Mouse (Mus musculus): Measurements from ENCODE around the gene Acer2. TPM values are rescaled to one million over a fixed set of nuclear protein-coding genes. Genes with fewer than 3 reads are reported as not detected.

The Acer2 gene
- polyA plus RNA-seq, 1 experiment from 2014 or later, result 12.8 TPM

DNA sequence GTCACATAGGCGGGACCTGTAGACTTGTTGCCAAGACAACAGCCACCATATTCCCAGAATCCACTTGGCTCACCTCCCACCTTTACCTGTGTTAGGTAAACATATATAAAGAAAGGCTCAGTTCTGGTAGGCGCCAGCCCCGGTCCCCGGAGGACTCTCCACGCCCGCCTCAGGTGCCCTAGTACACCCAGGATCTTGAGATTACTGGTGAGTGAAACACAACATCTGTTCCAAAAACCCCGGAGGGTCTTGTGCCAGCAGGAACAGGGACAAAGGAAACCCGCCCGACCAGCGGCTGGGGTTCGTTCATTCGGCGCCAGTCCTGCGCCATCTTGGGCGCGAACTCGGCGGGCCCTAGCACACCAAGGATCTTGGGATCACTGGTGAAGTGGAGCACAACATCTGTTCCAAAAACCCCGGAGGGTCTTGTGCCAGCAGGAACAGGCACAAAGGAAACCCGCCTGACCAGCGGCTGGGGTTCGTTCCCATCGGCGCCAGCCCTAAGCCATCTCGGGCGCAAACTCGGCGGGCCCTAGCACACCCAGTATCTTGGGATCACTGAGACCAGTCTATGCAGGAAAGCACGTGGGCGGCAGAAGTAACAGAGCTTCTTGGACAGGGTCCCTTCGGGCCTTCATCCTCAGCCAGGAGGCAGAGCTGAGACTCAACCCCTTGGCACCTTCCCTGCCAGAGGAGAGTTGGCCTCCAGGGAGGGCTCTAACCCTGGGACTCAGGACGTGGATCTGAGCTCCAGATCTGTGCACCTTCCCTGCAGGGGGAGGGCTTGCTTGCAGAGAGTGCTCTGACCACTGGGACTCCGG lies 56.6 kb downstream of the Acer2 start:
- Histone ChIP-seq H3K36me3 (ENCODE audit: control insufficient read depth, insufficient read depth, low read length) (no peaks in the 10 kb centered on the region), H3K27ac (ENCODE audit: low read depth, low read length) (peak overlapping the region; percentile 23; the same call in 1 of the 2 replicates), H3K9me3 (replicated peaks; ENCODE audit: control insufficient read depth, low read length) (no peaks in the 10 kb centered on the region), H3K4me3 (ENCODE audit: low read depth, low read length) (peak overlapping the region; percentile 39), H3K4me1 (ENCODE audit: control insufficient read depth, insufficient read depth, low read length) (peaks cover 2% of the 10 kb centered on the region; the same call in 1 of the 2 replicates), H3K9ac (ENCODE audit: low read length) (peak overlapping the region; percentile 68), H3K4me2 (ENCODE audit: low read length) (peak overlapping the region; percentile 56), H3K27me3 (replicated peaks; ENCODE audit: control insufficient read depth, insufficient read depth, low read length) (no peaks in the 10 kb centered on the region)
- WGBS, result 7% methylated on average over 33 of the region's 33 CpGs
- ATAC-seq (peak; percentile 84), DNase-seq (ENCODE audit: low spot score) (peak; percentile 73)

DNA sequence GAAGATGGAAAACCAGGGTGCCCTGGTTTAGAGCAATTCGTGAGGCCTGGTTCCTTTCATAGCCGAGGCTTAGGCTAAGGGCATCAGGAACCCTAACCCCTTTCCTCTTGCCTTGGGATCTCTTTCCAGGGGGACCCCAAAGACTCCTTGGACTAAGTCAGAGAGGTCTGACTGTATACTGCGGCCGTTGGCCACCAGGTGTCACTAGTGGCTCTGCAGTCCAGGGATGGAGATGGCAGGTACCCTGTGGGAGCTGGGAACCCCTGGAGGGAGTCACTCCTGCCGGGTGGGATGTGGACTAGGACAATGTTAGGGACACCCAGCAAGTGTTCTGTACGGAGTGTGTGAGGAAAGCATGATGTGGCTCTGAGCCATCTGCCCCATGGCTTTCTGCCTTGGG lies 58.8 kb downstream of the Acer2 start:
- ATAC-seq (no peak), DNase-seq (ENCODE audit: low spot score) (no peak)
- no peak overlapping the region for H3K9ac ChIP-seq (ENCODE audit: low read length)
- H3K36me3 ChIP-seq (ENCODE audit: control insufficient read depth, insufficient read depth, low read length), result no peaks in the 10 kb centered on the region
- H3K27me3 ChIP-seq (replicated peaks; ENCODE audit: control insufficient read depth, insufficient read depth, low read length), result no peaks in the 10 kb centered on the region
- no peaks in the 10 kb centered on the region for H3K9me3 ChIP-seq (replicated peaks; ENCODE audit: control insufficient read depth, low read length)
- no peak overlapping the region for H3K4me2 ChIP-seq (ENCODE audit: low read length)
- 83% methylated on average over 6 of the region's 6 CpGs for WGBS
- H3K4me3 ChIP-seq (ENCODE audit: low read depth, low read length), result no peak overlapping the region
- H3K27ac ChIP-seq (ENCODE audit: low read depth, low read length), result no peak overlapping the region
- H3K4me1 ChIP-seq (ENCODE audit: control insufficient read depth, insufficient read depth, low read length), result peaks cover 2% of the 10 kb centered on the region; the same call in 1 of the 2 replicates

DNA sequence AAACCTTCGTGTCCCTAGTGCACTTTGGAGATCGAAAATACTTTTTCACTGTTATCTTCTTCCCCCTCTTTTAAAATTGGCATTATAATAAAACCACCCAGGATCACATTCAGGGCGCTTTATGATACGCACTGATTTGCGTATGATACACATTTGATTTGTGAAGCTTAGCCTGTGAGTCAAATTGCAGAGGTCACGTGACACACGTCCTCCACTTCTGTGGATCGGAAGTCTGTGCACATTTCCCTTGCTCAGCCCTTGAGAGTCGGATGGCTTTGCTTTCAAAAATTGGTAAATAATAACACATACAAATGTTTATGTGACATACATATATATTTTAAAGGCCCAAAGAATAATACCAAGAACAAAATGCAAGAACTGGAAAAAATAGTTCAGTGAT lies 62.0 kb downstream of the Acer2 start:
- H3K9me3 ChIP-seq (replicated peaks; ENCODE audit: control insufficient read depth, low read length), result no peaks in the 10 kb centered on the region
- H3K27ac ChIP-seq (ENCODE audit: low read depth, low read length), result no peak overlapping the region
- no peaks in the 10 kb centered on the region for H3K27me3 ChIP-seq (replicated peaks; ENCODE audit: control insufficient read depth, insufficient read depth, low read length)
- no peak for ATAC-seq
- no peak overlapping the region for H3K9ac ChIP-seq (ENCODE audit: low read length)
- no peaks in the 10 kb centered on the region; the same call in 1 of the 2 replicates for H3K4me1 ChIP-seq (ENCODE audit: control insufficient read depth, insufficient read depth, low read length)
- no peak overlapping the region for H3K4me2 ChIP-seq (ENCODE audit: low read length)
- WGBS, result 94% methylated on average over 9 of the region's 9 CpGs
- no peak overlapping the region for H3K4me3 ChIP-seq (ENCODE audit: low read depth, low read length)
- no peak for DNase-seq (ENCODE audit: low spot score)
- H3K36me3 ChIP-seq (ENCODE audit: control insufficient read depth, insufficient read depth, low read length), result no peaks in the 10 kb centered on the region

DNA sequence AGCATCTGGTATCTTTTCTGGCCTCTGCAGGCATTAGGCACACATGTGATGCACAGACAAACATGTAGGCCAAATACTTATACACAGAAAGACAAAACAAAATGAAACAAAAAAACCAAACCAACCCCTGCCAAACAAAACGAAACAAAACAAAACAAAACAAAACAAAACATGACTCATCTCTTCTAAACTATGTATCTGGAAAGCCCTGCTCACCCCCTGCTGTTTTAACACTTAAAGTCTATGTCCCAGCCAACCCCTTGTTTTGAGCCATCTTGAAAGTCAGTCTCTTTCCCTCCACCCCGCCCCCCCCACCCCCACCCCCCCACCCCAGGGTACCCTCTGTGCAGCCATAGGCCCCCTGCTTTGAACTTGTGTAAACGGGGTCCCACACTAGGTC lies 62.5 kb downstream of the Acer2 start:
- no peaks in the 10 kb centered on the region for H3K4me1 ChIP-seq (ENCODE audit: control insufficient read depth, insufficient read depth, low read length)
- H3K27me3 ChIP-seq (replicated peaks; ENCODE audit: control insufficient read depth, insufficient read depth, low read length), result no peaks in the 10 kb centered on the region
- H3K4me2 ChIP-seq (ENCODE audit: low read length), result no peak overlapping the region
- no peak overlapping the region for H3K4me3 ChIP-seq (ENCODE audit: low read depth, low read length)
- H3K27ac ChIP-seq (ENCODE audit: low read depth, low read length), result no peak overlapping the region
- DNase-seq (ENCODE audit: low spot score), result no peak
- WGBS, result 80% methylated on average over 2 of the region's 3 CpGs
- H3K36me3 ChIP-seq (ENCODE audit: control insufficient read depth, insufficient read depth, low read length), result no peaks in the 10 kb centered on the region
- H3K9ac ChIP-seq (ENCODE audit: low read length), result no peak overlapping the region
- ATAC-seq, result no peak
- no peaks in the 10 kb centered on the region for H3K9me3 ChIP-seq (replicated peaks; ENCODE audit: control insufficient read depth, low read length)

DNA sequence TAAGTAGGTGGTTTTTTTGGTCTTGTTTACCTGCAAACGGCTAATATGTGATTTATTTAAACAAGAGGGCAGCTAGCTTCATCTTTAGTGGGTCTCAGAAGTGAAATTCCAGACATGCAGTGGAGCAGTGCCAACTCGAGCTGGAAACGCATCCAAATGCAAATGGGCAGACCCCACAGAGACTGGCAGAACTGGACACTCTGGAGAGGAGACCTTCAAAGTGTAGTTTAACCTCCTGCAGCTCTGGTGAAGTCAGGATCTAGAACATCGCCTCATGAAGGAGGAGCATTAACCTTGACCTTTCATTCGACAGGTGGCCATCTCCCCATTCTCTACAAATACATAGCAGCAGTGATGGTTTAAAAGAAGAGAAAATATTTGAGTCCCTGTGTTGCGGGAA lies 68.5 kb downstream of the Acer2 start:
- DNase-seq (ENCODE audit: low spot score), result no peak
- WGBS, result 78% methylated on average over 6 of the region's 6 CpGs
- Histone ChIP-seq H3K4me2 (ENCODE audit: low read length) (no peak overlapping the region), H3K4me1 (ENCODE audit: control insufficient read depth, insufficient read depth, low read length) (no peaks in the 10 kb centered on the region), H3K4me3 (ENCODE audit: low read depth, low read length) (no peak overlapping the region), H3K27ac (ENCODE audit: low read depth, low read length) (no peak overlapping the region), H3K9ac (ENCODE audit: low read length) (no peak overlapping the region), H3K27me3 (replicated peaks; ENCODE audit: control insufficient read depth, insufficient read depth, low read length) (no peaks in the 10 kb centered on the region), H3K9me3 (replicated peaks; ENCODE audit: control insufficient read depth, low read length) (no peaks in the 10 kb centered on the region), H3K36me3 (ENCODE audit: control insufficient read depth, insufficient read depth, low read length) (no peaks in the 10 kb centered on the region)
- ATAC-seq, result no peak

DNA sequence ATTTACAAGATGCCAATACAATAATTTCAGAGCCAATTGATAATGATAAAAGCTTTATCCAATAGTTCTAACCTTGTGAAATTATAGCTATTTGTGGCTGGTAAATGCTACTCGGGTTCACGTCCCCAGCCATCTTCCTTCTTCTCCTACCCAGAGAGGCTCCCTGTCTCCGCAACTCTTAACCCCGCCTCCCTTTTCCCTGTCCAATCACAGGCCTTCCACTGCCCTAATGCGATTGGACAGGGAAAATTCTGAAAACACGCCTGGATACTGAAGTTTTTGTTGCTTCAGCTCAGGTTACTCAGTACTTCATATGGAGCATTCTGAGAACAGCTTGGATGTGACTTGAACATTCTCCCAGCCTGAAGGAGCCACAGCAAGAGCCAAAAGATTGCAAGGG lies 69.1 kb downstream of the Acer2 start:
- Histone ChIP-seq H3K9ac (ENCODE audit: low read length) (no peak overlapping the region), H3K36me3 (ENCODE audit: control insufficient read depth, insufficient read depth, low read length) (no peaks in the 10 kb centered on the region), H3K4me1 (ENCODE audit: control insufficient read depth, insufficient read depth, low read length) (no peaks in the 10 kb centered on the region), H3K4me3 (ENCODE audit: low read depth, low read length) (no peak overlapping the region), H3K27ac (ENCODE audit: low read depth, low read length) (no peak overlapping the region), H3K27me3 (replicated peaks; ENCODE audit: control insufficient read depth, insufficient read depth, low read length) (no peaks in the 10 kb centered on the region), H3K9me3 (replicated peaks; ENCODE audit: control insufficient read depth, low read length) (no peaks in the 10 kb centered on the region), H3K4me2 (ENCODE audit: low read length) (no peak overlapping the region)
- ATAC-seq (no peak), DNase-seq (ENCODE audit: low spot score) (no peak)
- 58% methylated on average over 6 of the region's 6 CpGs for WGBS

DNA sequence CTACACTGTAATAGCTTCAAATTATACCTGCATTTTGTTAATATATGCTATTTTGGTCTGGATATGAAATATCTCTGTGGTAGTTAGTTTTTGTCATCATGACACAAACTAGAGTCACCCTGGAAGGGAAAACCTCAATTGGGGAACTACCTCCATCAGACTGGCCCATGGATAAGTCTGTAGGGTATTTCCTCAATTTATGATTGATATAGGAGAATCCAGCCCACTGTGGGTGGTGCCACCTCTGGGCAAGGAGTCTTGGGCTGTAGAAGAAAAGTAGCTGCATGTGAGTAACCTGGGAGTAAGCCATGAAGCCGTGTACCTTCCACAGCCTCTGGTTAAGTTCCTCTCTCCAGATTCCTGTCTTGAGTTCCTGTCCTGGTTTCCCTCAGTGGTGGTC lies 74.6 kb downstream of the Acer2 start:
- Histone ChIP-seq H3K9ac (ENCODE audit: low read length) (no peak overlapping the region), H3K4me1 (ENCODE audit: control insufficient read depth, insufficient read depth, low read length) (no peaks in the 10 kb centered on the region), H3K36me3 (ENCODE audit: control insufficient read depth, insufficient read depth, low read length) (no peaks in the 10 kb centered on the region), H3K9me3 (replicated peaks; ENCODE audit: control insufficient read depth, low read length) (no peaks in the 10 kb centered on the region), H3K27ac (ENCODE audit: low read depth, low read length) (no peak overlapping the region), H3K27me3 (replicated peaks; ENCODE audit: control insufficient read depth, insufficient read depth, low read length) (no peaks in the 10 kb centered on the region), H3K4me3 (ENCODE audit: low read depth, low read length) (no peak overlapping the region), H3K4me2 (ENCODE audit: low read length) (no peak overlapping the region)
- ATAC-seq (no peak), DNase-seq (ENCODE audit: low spot score) (no peak)
- 93% methylated on average over 1 of the region's 1 CpGs for WGBS

DNA sequence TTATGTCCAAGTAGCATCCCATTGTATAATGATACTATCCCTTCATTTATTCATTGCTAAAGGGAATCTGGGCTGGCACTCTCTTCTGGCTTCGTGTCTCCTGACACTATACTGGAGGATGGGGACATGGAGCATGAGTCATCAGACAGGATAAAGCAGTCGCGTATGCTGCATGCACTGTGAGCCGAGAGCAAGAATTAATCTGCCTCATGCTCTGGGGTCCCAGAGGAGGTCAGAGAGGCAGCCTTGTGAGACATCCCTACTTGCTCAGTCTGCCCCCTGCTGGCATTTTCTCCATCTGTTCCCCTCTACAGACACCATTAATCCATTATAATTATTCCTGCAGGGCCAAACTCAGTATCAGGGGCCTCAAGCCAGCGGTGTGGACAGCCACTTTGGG lies 79.3 kb downstream of the Acer2 start:
- no peak overlapping the region for H3K4me3 ChIP-seq (ENCODE audit: low read depth, low read length)

DNA sequence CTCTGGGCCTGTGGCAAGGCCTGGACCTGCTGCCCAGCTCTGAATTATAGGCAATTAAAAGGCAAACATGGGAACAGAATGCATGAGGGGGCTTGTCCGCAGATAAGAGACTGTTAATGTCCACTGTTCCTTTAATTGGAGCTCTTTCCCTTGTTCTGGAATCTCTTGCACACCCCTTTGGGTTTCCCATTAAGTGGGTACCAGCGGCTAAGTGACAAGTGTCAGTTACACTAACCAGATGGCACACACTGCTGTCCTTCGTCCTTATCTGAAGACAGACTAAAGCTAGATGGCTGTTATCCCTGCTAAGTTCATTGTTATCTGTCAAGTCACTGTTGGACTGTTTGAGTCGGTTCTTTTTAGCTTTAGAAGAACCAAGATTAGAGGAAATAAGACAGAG lies 81.3 kb downstream of the Acer2 start:
- H3K4me3 ChIP-seq (ENCODE audit: low read depth, low read length), result no peak overlapping the region
- no peak for ATAC-seq
- H3K4me1 ChIP-seq (ENCODE audit: control insufficient read depth, insufficient read depth, low read length), result no peaks in the 10 kb centered on the region
- no peak overlapping the region for H3K4me2 ChIP-seq (ENCODE audit: low read length)
- WGBS, result 78% methylated on average over 4 of the region's 4 CpGs
- no peak overlapping the region for H3K9ac ChIP-seq (ENCODE audit: low read length)
- DNase-seq (ENCODE audit: low spot score), result no peak
- H3K27me3 ChIP-seq (replicated peaks; ENCODE audit: control insufficient read depth, insufficient read depth, low read length), result no peaks in the 10 kb centered on the region
- no peaks in the 10 kb centered on the region for H3K9me3 ChIP-seq (replicated peaks; ENCODE audit: control insufficient read depth, low read length)
- H3K36me3 ChIP-seq (ENCODE audit: control insufficient read depth, insufficient read depth, low read length), result no peaks in the 10 kb centered on the region
- no peak overlapping the region for H3K27ac ChIP-seq (ENCODE audit: low read depth, low read length)

More for the DNA sequence above, 79.3 kb downstream of the Acer2 start:
- ATAC-seq, result no peak
- Histone ChIP-seq H3K4me2 (ENCODE audit: low read length) (no peak overlapping the region), H3K36me3 (ENCODE audit: control insufficient read depth, insufficient read depth, low read length) (no peaks in the 10 kb centered on the region), H3K9me3 (replicated peaks; ENCODE audit: control insufficient read depth, low read length) (no peaks in the 10 kb centered on the region), H3K4me1 (ENCODE audit: control insufficient read depth, insufficient read depth, low read length) (no peaks in the 10 kb centered on the region), H3K27me3 (replicated peaks; ENCODE audit: control insufficient read depth, insufficient read depth, low read length) (no peaks in the 10 kb centered on the region), H3K9ac (ENCODE audit: low read length) (no peak overlapping the region), H3K27ac (ENCODE audit: low read depth, low read length) (no peak overlapping the region)
- DNase-seq (ENCODE audit: low spot score), result no peak
- 74% methylated on average over 5 of the region's 5 CpGs for WGBS
